Mouse (Mus musculus): Measurements from ENCODE around the gene Mgat1.
A peak's percentile ranks its signal among the peaks of the same experiment; 100 is the strongest.

The Mgat1 gene

GRCm38 (mm10) chr11:49243727-49244594, at the start of gene Mgat1:
Gene Mgat1 (plus strand): TSS chr11:49244191.
- DNase-seq (ENCODE audit: low spot score): peak; percentile 99

- DNase-seq (ENCODE audit: low spot score): peak; percentile 68
Measured at GRCm38 (mm10) chr11:49194771-49195170, 49.2 kb upstream of the Mgat1 start.

- DNase-seq (ENCODE audit: low spot score): no peak
Measured at GRCm38 (mm10) chr11:49195819-49196322, 48.1 kb upstream of the Mgat1 start.

- no peak for DNase-seq (ENCODE audit: low spot score)
Measured at GRCm38 (mm10) chr11:49200666-49201065, 43.3 kb upstream of the Mgat1 start.

- DNase-seq (ENCODE audit: low spot score): no peak
Measured at GRCm38 (mm10) chr11:49201142-49201541, 42.8 kb upstream of the Mgat1 start.

GRCm38 (mm10) chr11:49202071-49202470, 41.9 kb upstream of the Mgat1 start:
- DNase-seq (ENCODE audit: low spot score): no peak

GRCm38 (mm10) chr11:49202523-49203061, 41.4 kb upstream of the Mgat1 start:
- DNase-seq (ENCODE audit: low spot score): peak; percentile 51

GRCm38 (mm10) chr11:49203129-49203768, 40.7 kb upstream of the Mgat1 start, which contains the start of gene Zfp62:
Gene Zfp62 (plus strand): TSS chr11:49203292.
- peak; percentile 97 for DNase-seq (ENCODE audit: low spot score)

GRCm38 (mm10) chr11:49203771-49204497, 40.1 kb upstream of the Mgat1 start:
- DNase-seq (ENCODE audit: low spot score): peak; percentile 74

- DNase-seq (ENCODE audit: low spot score): no peak
Measured at GRCm38 (mm10) chr11:49205080-49205590, 38.9 kb upstream of the Mgat1 start.

GRCm38 (mm10) chr11:49207495-49207894, 36.5 kb upstream of the Mgat1 start:
- no peak for DNase-seq (ENCODE audit: low spot score)

- DNase-seq (ENCODE audit: low spot score): no peak
Measured at GRCm38 (mm10) chr11:49212577-49212976, 31.4 kb upstream of the Mgat1 start.

- DNase-seq (ENCODE audit: low spot score): no peak
Measured at GRCm38 (mm10) chr11:49213505-49213904, 30.5 kb upstream of the Mgat1 start.

- DNase-seq (ENCODE audit: low spot score): no peak
Measured at GRCm38 (mm10) chr11:49219271-49219670, 24.7 kb upstream of the Mgat1 start.

- no peak for DNase-seq (ENCODE audit: low spot score)
Measured at GRCm38 (mm10) chr11:49224455-49224854, 19.5 kb upstream of the Mgat1 start.

GRCm38 (mm10) chr11:49232781-49233180, 11.2 kb upstream of the Mgat1 start:
- no peak for DNase-seq (ENCODE audit: low spot score)

- no peak for DNase-seq (ENCODE audit: low spot score)
Measured at GRCm38 (mm10) chr11:49235459-49236207, 8.4 kb upstream of the Mgat1 start.

GRCm38 (mm10) chr11:49236891-49237290, 7.1 kb upstream of the Mgat1 start:
- no peak for DNase-seq (ENCODE audit: low spot score)

- no peak for DNase-seq (ENCODE audit: low spot score)
Measured at GRCm38 (mm10) chr11:49237532-49237931, 6.5 kb upstream of the Mgat1 start.

GRCm38 (mm10) chr11:49240310-49240709, 3.7 kb upstream of the Mgat1 start:
- no peak for DNase-seq (ENCODE audit: low spot score)

- DNase-seq (ENCODE audit: low spot score): no peak
Measured at GRCm38 (mm10) chr11:49240874-49241273, 3.1 kb upstream of the Mgat1 start.

All from MN1 (cell line).